ENCODE assay signal across 10 mouse cellular contexts in the genomic region with DNA sequence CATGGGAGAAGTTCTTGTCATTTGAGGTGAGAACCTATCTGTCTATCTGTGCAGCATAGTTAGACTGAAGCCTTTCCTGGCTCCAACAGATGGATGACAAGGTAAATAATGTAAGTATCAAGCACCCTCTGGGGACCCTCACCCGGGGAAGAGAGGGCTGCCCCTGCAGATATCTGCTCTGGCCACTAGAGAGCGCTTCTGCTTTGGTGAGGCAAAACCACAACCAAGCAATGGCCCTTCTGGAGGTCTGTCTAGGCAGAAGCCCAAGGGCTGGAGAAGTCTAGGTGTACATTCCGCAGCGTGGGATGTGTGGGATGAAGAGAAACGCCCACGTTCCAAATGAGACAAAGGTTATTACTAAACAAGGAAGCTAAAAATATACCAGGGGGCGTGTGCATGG. TPM values are rescaled to one million over a fixed set of nuclear protein-coding genes. Genes with fewer than 3 reads are reported as not detected.
A peak's percentile ranks its signal among the peaks of the same experiment; 100 is the strongest.
DNase-seq lines count a peak whose midpoint lies in the region; ATAC-seq lines count a peak whose summit lies in the region.
"Had no signal": no experiment of that assay in that cellular context is flagged by ENCODE, and none has a peak within 500 bp of the region (broad histone marks: within the 10 kb centered on the region; RNA-seq: fewer than 3 reads in every experiment).

No protein-coding gene starts in this region.

- no peak overlapping the region for H3K9ac ChIP-seq in kidney, embryonic 16.5 days (replicated peaks; ENCODE audit: low read length)
- H3K9ac ChIP-seq: hindbrain, embryonic 15.5 days had no signal

- no peaks in the 10 kb centered on the region for H3K27me3 ChIP-seq in kidney, embryonic 16.5 days (ENCODE audit: insufficient read depth, low read length)
- H3K27me3 ChIP-seq: hindbrain, embryonic 15.5 days had no signal

- H3K27ac ChIP-seq in kidney, embryonic 16.5 days (ENCODE audit: low read length): no peak overlapping the region
- H3K27ac ChIP-seq: hindbrain, embryonic 15.5 days had no signal

- peak; percentile 30 for DNase-seq in kidney, postnatal 10 days
- peak; percentile 18 to 20 for DNase-seq in B cell, adult 2 months
- DNase-seq in ES-CJ7 (ENCODE audit: low read depth, low spot score): peak; percentile 57
- DNase-seq in lung, postnatal 36 days: peak; percentile 36
- DNase-seq in embryo, embryonic 10 days (ENCODE audit: low spot score): no peak
- no peak for DNase-seq in retina, postnatal 1 day
- DNase-seq: cerebellum, adult 11 months; gastrocnemius, postnatal 25 days had no signal

- ATAC-seq in kidney, embryonic 16.5 days (ENCODE audit: low FRiP score, low TSS enrichment): no peak

- H3K4me1 ChIP-seq in kidney, embryonic 16.5 days (ENCODE audit: insufficient read depth, low read length): no peaks in the 10 kb centered on the region
- H3K4me1 ChIP-seq: hindbrain, embryonic 15.5 days had no signal

- no peaks in the 10 kb centered on the region for H3K36me3 ChIP-seq in kidney, embryonic 16.5 days (ENCODE audit: insufficient read depth, low read length)
- H3K36me3 ChIP-seq: hindbrain, embryonic 15.5 days had no signal

- 56% methylated on average over 7 of the region's 7 CpGs for WGBS in kidney, embryonic 16.5 days

- H3K4me3 ChIP-seq in kidney, embryonic 16.5 days (ENCODE audit: low read length): no peak overlapping the region
- H3K4me3 ChIP-seq: hindbrain, embryonic 15.5 days had no signal

- no peaks in the 10 kb centered on the region for H3K9me3 ChIP-seq in kidney, embryonic 16.5 days (ENCODE audit: low read length)
- H3K9me3 ChIP-seq: hindbrain, embryonic 15.5 days had no signal

- no peak overlapping the region for H3K4me2 ChIP-seq in kidney, embryonic 16.5 days (replicated peaks; ENCODE audit: low read depth, low read length)
- H3K4me2 ChIP-seq: hindbrain, embryonic 15.5 days had no signal

RNA-seq across cellular contexts. Expression of gene Cit, which starts 9.8 kb away (rescaled TPM):
- 30.4 and 36.6 TPM in 2 replicates for polyA plus RNA-seq in kidney, embryonic 16.5 days (2015; fragmentation: Nextera tagmentation; extraction: Ambion mirVana)

Comparison
In these comparisons a context has a peak if more than half of its experiments do, and no peak if none do; other contexts are left out.
1. DNase-seq: peak in kidney, postnatal 10 days (single experiment), B cell, adult 2 months (2 of 2), ES-CJ7 (single experiment) and lung, postnatal 36 days (single experiment); none in embryo, embryonic 10 days (single experiment) and retina, postnatal 1 day (single experiment).